Mouse (Mus musculus) cerebellum, adult 18-20 months (tissue): ENCODE measurements at regions not wholly inside any gene's neighbourhood (a gene's known extent, or its start where the extent isn't known, plus 50 kb on each side); places are given as distances from the start of the nearest gene placed in this dataset.
A peak's percentile ranks its signal among the peaks of the same experiment; 100 is the strongest.

Experiments
- DNase-seq, 2 experiments: peaks; one replicate each; pipeline ENCODE4 v3.0.0; 2021

- DNase-seq, result no peak
These were observed 344.7 kb upstream of the Fam92a start for GRCm38 (mm10) chr4:12516497-12516896.

GRCm38 (mm10) chr4:12511656-12512385 lies 340.0 kb upstream of the Fam92a start:
- DNase-seq, result peak; percentile 43 to 50

GRCm38 (mm10) chr4:12506851-12507551 lies 335.2 kb upstream of the Fam92a start:
- no peak for DNase-seq

- DNase-seq, result no peak
These were observed 329.3 kb upstream of the Fam92a start for GRCm38 (mm10) chr4:12501086-12501485.

GRCm38 (mm10) chr4:12498426-12498825 lies 326.6 kb upstream of the Fam92a start:
- DNase-seq, result no peak

- DNase-seq, result no peak
These were observed 320.7 kb upstream of the Fam92a start for GRCm38 (mm10) chr4:12492468-12492867.

GRCm38 (mm10) chr4:12491306-12491705 lies 319.5 kb upstream of the Fam92a start:
- DNase-seq, result no peak

GRCm38 (mm10) chr4:12490066-12490465 lies 318.3 kb upstream of the Fam92a start:
- DNase-seq, result no peak

GRCm38 (mm10) chr4:12489358-12489757 lies 317.5 kb upstream of the Fam92a start:
- DNase-seq, result peak; percentile 80 to 85

- DNase-seq, result no peak
These were observed 309.7 kb upstream of the Fam92a start for GRCm38 (mm10) chr4:12481481-12481880.

- no peak for DNase-seq
These were observed 304.9 kb upstream of the Fam92a start for GRCm38 (mm10) chr4:12476717-12477116.

GRCm38 (mm10) chr4:12474981-12475568 lies 303.3 kb upstream of the Fam92a start:
- no peak for DNase-seq

GRCm38 (mm10) chr4:12474421-12474820 lies 302.6 kb upstream of the Fam92a start:
- no peak for DNase-seq

GRCm38 (mm10) chr4:12461701-12462100 lies 289.9 kb upstream of the Fam92a start:
- no peak for DNase-seq

- no peak for DNase-seq
These were observed 289.4 kb upstream of the Fam92a start for GRCm38 (mm10) chr4:12461251-12461650.

- DNase-seq, result no peak
These were observed 286.3 kb upstream of the Fam92a start for GRCm38 (mm10) chr4:12457978-12458597.

- DNase-seq, result no peak
These were observed 280.3 kb upstream of the Fam92a start for GRCm38 (mm10) chr4:12452086-12452485.

- no peak for DNase-seq
These were observed 253.7 kb upstream of the Fam92a start for GRCm38 (mm10) chr4:12425507-12425906.

GRCm38 (mm10) chr4:12421628-12422319 lies 250.0 kb upstream of the Fam92a start:
- DNase-seq, result no peak

GRCm38 (mm10) chr4:12418086-12418485 lies 246.3 kb upstream of the Fam92a start:
- no peak for DNase-seq

GRCm38 (mm10) chr4:12395344-12395743 lies 223.5 kb upstream of the Fam92a start:
- no peak for DNase-seq

GRCm38 (mm10) chr4:12376797-12377570 lies 205.2 kb upstream of the Fam92a start:
- no peak for DNase-seq
